Mouse (Mus musculus) A20 (cell line): ENCODE results near the gene Atn1.

Source experiments
- DNase-seq: peaks from one replicate; pipeline ENCODE4 v3.0.0-alpha.2; 2011; ENCODE audit warnings: low read depth, low spot score

Atn1 gene

DNA sequence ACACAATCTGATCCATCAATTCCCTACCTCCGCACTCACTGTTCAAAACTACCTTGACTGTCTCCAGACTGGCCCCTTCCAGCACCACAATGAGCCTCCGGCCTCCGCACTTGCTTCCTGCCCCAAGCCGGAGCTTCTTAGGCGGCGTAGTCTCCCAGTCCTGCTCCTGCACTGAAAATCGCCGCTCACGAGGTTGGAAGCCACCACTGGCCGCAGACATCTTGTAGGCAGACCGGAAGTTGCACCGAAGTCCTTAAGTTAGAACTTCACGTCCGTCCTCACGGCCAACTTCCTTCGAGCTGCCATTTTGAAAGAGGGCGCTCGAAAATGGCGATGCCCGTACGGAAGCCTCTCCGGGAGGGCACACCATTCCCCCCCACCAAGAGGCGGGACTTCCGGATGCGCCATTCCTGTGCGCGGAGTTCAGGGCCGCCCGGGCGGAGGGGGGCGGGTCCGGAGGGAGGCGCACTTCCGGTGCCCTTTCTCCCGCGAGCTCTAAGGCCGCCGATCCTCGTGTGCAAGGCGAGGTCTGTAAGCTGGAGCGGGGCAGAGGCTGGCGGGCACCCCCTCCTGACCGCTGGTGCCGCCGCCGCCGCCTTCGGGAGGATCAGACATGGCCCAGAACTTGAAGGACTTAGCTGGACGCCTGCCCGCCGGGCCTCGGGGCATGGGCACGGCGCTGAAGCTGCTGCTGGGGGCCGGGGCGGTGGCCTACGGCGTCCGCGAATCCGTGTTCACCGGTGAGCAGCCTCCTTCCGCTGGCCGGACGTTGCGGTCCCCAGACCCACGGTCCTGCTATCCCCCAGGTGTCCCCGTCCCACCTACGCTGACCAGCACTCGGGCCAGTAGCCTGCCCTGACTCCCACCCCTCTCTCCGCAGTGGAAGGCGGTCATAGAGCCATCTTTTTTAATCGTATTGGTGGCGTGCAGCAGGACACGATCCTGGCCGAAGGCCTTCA, 44.2 kb downstream of the Atn1 start, which contains the start of the genes Emg1 and Phb2:
TSS of gene Emg1 (minus strand) at position 355 of the 959 bp plus-strand sequence.
TSS of gene Phb2 (plus strand) at position 513 of the 959 bp plus-strand sequence.
- peak; percentile 99 for DNase-seq

DNA sequence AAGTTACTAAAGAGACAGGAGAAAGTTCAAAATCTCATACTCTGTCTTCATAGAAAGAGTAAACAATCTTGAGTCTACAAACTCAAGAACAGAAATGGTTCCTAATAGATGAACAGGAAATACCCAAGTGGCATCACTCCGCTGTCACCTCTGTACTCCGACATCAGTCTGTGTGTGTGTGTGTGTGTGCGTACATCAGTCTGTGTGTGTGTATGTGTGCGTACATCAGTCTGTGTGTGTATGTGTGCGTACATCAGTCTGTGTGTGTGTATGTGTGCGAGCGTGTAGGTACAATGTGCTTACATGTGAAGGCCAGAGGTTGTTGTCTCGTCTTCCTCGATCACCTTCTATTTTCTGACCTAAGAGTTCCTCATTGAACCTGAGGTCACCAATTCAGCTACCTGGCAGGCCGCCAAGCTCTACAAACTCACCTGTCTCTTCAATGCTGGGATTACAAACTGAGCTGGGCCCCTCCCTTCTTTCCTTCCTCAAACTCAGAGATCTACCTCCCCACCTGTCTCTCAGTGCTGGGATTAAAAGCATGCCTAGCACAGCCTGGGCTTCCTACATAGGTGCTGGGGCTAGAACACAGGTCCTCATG, 47.9 kb downstream of the Atn1 start:
- no peak for DNase-seq

DNA sequence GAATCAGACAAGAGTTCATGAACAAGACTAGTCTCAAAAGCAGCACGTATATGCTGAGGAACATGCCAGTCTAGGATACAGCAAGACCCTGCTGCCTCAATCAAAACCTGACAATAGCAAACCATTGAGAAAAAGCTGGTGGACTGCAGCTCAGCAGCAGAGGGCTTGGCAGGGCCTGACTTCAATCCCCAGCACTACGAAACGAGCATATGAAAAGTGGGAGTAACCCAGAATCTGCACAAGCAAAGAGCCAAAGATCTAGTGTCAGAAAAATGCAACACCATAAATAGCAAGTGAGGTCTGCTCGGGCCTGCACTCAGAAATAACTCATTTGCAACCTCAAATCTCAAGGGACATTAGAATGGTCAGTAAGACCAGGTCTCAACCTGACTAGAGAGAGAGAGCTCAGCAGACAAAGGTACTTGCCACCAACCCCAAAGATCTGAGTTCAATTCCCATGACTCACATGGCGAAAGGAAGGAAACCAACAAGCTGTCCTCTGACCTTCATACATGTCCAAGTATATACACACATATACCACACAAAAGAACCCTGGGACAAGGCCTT, 50.2 kb downstream of the Atn1 start:
- no peak for DNase-seq

DNA sequence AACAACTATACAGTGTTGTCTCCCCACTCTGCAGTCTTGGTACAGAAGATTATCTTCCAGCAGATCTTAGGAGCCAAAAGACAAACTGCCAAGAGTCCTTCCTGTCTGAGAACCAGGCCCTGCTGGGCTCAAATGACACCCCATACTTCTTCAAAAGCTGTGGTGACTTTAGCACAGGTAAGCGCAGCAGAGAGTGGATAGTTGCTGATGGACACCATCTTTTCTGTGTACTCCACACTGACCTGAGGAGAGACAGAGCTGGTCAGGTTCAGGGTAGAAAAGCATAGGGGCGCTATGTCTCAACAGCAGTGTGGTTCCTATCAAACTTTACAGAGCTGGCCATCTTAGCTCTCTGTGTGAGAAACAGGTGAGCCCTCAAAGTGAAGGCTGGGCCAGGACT, 51.9 kb downstream of the Atn1 start:
- DNase-seq, result no peak

DNA sequence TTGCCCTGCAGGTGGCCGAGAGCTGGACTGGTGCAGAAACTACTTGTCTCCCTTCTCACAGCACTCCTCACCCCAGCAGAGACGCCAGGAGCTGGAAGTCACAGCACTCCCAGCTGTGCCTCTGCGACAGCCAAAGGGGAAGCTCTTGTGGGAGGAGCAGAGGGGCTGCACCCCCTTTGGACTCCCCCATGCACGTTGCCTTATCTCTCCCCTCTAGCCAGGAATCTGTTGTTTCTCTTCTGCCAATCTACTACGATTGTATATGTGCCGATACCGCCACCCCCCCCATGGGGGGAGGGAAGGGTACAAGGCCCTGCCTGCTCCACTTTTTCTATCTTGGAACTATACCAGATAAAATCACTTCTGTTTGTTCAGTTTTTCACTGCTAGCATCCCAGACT, 52.5 kb downstream of the Atn1 start:
- DNase-seq, result no peak

DNA sequence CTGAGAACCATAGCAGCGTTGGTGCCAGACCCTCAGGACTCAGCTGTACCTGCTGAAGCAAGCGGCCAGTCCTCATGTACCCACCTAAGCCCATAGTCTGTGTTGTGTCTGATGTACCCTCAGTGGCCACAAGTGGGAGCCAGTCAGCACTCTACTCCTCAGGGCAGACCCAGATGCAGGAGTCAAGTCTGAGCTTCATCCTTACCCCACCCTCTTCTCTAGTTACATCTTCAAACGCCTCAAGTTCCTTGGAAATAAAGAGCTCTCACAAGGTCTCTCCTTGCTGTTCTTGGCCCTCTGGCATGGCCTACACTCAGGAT, 53.6 kb downstream of the Atn1 start:
- DNase-seq, result peak; percentile 77

DNA sequence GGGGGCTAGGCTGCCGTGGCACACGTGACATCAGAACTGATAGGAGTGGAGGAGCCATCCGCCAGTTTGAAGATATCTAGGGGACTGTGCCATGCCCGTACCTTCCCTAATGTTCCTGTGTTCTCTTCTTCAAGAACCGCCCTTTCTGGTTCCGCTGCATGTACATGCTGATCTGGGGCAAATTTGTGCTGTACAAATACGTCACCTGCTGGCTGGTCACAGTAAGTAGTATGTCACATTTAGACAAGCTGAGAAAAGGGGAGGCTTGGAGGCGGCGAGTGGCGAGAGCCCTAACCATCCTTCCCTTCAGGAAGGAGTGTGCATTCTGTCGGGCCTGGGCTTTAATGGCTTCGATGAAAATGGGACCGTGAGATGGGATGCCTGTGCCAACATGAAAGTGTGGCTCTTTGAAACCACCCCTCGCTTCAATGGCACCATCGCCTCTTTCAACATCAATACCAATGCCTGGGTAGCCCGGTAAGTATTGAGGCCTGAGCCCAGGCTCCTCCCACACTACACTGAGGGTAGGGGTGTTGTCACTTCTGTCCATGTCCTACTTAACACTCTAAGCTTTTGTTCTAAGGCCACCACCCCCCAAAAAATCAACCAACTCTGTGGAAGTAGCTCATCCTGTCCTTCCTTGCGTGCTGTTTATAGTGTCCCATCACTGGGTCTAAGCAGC, 54.1 kb downstream of the Atn1 start:
- DNase-seq, result no peak

DNA sequence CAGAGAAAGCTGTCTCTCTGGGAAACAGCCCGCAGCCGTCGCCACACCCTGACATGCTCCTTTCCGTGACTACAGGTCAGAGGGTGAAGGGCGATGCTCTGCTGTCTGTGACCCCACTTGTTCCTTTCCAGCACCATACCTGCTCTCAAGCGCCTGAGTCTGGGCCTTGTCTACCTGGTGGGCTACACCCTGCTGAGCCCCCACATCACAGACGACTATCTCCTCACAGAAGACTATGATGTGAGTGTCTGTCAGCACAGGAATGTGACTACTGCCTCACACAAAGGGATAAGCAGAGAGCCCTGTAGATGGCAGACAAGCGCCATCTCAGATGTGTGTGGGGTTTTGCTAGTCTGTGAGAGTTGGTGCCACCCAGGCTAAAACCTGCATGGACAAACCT, 55.0 kb downstream of the Atn1 start:
- DNase-seq, result peak; percentile 54

DNA sequence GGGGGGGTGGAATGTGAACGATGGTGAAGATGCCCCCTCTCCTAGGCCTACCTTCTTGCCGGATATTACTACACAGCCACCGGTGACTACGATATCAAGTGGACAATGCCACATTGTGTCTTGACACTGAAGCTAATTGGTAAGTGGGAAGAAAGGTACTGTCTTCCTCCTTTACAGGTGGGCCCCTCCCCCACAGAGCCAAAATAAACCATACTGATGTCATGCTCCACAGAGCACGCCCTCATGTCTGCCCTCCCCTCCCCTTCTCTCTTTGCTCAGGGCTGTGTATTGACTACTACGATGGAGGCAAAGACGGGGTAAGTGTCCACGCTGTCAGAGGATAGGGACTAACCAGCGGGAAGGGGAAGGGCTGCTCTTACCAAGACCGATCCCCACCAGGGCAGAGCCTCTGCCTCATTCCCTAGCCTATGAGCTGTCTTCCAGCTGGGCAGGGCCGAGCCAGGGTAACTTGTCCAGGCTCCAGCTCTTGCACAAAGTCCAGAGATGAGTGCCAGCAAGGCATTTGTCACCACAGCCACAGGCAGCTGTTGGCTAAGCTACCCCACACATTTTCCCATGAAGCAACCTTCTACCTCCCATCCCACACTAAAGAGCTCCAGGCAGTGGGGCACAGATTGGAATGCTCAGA, 56.2 kb downstream of the Atn1 start:
- DNase-seq, result peak; percentile 60

DNA sequence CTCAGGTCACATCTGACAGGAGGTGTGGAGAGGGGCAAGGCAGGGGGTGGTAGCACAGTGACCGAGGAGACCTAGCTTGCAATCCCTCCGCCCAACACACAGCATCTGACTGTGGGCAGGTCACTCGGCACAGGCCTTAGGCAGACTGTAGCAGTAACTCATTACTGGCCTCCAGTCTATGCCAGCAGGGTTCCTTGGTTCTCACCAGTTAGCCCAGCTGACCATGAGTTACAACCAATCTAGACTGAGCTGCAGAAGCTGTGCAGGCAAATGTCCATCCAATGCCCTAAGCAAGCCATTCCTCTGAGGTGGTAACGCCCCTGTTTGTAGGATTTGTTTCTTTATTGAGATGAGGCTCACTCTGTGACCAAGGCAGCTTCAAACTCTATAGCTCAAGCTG, 57.0 kb downstream of the Atn1 start:
- no peak for DNase-seq

DNA sequence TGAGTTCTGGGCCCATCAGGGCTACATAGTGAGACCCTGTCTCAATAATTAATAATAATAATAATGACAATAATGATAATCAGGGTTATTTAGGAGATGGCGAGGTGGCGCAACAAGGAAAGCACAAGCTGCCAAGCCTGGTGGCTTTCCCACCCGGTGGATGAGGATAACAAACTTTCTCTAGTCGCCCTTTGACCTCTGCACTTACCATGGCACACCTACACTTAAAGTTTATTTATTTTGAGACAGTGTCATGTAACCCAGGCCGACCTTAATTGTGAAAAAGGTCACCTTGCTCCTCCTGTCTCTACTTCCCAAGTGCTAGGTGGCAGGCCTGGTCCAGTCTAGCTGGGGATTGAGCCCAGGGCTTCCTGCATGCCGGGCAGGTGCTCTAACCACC, 57.6 kb downstream of the Atn1 start:
- no peak for DNase-seq

DNA sequence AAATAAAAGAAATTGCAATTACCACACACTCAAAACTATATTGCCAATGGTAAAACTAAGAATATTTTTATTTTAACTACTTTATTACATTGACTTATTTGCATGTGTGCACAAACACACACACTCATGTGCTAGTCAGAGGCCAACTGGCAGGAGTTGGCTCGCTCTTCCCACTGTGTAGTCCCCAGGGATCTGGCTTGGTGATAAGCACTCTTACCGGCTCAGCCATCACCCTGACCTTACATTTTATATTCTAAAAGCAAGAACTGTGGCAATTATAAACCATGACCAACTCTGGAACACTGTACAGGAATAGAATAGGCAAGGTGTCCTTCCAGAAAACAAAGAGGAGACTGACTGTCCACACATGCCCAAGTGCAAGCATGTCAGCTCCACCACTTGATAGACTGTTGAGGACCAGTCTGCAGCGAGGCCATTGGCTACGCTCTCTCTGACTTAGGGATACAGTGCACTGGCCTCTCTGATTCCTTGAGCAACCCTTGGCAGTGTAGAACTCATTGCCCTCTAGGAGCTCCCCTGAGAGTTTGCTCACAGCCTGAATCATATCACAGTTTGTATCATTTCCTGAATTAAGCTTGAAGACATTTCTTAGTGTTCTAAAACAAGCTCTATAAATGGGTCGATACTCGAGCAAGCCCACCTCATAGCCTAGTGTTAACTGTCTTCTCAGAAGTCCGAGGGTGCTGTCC, 59.7 kb downstream of the Atn1 start:
- no peak for DNase-seq

DNA sequence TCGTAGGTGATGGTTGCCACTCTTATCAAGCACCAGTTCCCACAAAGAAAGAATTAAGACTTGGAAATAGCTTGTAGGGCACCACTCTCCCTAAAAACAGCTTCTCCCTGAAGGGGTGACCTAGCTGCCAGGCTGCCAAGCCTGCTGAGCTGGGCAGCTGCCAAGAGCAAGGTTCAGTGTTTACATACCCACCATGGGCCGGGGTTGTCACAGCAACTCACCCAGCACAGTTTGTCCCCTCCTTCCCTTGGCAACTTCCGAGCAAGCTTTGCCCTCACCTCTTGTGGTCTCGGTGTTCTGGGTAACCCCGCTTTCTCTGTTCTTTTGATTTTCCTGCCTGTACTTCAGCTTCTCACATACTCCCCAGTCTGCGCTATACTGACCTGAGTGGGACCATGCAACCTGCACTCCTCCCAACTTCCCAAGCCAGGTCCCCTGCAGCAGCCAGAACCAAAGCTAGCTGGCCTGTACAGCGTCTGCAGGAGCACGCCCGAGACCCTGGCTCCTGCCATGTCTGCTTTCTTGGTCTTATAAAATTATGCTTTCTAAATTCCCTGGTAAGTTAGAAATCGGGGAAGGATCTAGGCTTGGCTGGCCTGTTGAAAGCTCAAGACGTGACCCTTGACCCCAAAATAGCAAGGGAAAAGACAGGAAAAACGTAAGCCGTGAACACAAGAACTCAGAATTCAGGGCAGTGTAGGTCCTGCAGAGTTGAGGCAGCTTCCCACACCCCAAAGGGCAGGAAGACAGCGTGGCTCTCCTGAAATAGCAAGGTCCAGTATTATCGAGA, 62.0 kb downstream of the Atn1 start:
- no peak for DNase-seq

DNA sequence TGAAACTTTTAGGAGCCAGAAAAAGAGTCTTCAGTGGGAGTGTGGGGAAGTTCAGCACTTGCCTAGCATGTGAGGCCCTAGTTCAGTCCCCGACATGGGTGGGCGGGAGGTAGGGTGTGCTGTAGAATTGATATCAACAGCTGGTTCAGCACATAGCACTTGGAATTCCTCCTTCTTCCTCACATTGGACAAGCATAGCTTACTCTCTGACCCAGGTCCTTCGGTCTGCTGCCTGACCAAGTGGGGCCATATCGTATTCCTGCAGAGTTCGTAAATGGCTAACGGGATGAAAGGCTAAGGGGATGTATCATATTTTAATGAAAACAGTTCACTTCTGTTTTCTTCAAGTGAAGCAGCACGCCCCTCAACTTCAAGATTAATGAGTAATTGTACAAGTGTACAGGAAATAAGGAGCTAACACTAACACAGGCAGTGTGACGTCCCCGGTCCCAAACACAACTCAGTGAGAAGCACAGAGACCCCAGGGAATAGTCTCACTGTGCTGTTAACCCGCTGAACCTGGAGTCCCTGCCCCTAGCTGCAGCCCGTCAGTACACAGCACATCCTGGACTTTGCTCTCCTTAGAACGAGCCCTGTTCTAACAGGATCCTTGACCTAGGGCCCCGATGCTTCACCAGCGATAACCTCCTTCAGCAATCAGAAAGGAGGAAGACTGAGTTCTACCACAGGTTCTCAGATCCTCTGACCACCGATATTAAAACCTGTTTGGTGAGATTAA, 62.9 kb downstream of the Atn1 start:
- no peak for DNase-seq
